Mouse (Mus musculus) MEL (cell line): ENCODE measurements at regions not wholly inside any gene's neighbourhood (a gene's known extent, or its start where the extent isn't known, plus 50 kb on each side); places are given as distances from the start of the nearest gene placed in this dataset.

Experiments
- DNase-seq: peaks from one replicate; pipeline ENCODE4 v3.0.0; 2011; ENCODE audit warnings: low read depth, low spot score
- H3K27ac ChIP-seq: 2 replicates; pipeline ENCODE4 v1.5.1; 2012; ENCODE audit warnings: low read depth, mild to moderate bottlenecking, control low read depth, low read length, moderate library complexity; ENCODE audit not compliant: control insufficient read depth
- H3K27me3 ChIP-seq, 2 experiments: fragments of 150-350 bp in 1 of 2; sonication (generic) in 1 of 2; 2 replicates each; pipeline ENCODE4 v1.6.1; 2012; ENCODE audit warnings: low read length in 2 of 2, mild to moderate bottlenecking in 2 of 2, improper control_type of control experiment in 1 of 2, moderate library complexity in 1 of 2; ENCODE audit not compliant: insufficient read depth in 2 of 2, control insufficient read depth in 1 of 2
- H3K36me3 ChIP-seq, 2 experiments: 2 replicates each; pipeline ENCODE4 v1.6.1; 2012 to 2014; ENCODE audit warnings: low read length in 2 of 2, improper control_type of control experiment in 1 of 2, inconsistent platforms in 1 of 2, mild to moderate bottlenecking in 1 of 2; ENCODE audit not compliant: insufficient read depth in 2 of 2, control insufficient read depth in 1 of 2
- H3K4me1 ChIP-seq, 2 experiments: fragments of 150-350 bp in 1 of 2; sonication (generic) in 1 of 2; 2 replicates each; pipeline ENCODE4 v1.6.1; 2012; ENCODE audit warnings: low read length in 2 of 2, improper control_type of control experiment in 1 of 2, mild to moderate bottlenecking in 1 of 2; ENCODE audit not compliant: insufficient read depth in 2 of 2, control insufficient read depth in 1 of 2
- H3K4me3 ChIP-seq, 2 experiments: fragments of 150-350 bp in 1 of 2; sonication (generic) in 1 of 2; 2 replicates each; pipeline ENCODE4 v1.5.1; 2012; ENCODE audit warnings: low read depth in 2 of 2, low read length in 2 of 2, mild to moderate bottlenecking in 2 of 2, moderate library complexity in 2 of 2, control low read depth in 1 of 2, improper control_type of control experiment in 1 of 2; ENCODE audit not compliant: control insufficient read depth in 1 of 2, insufficient read depth in 1 of 2
- H3K79me2 ChIP-seq: 2 replicates; pipeline ENCODE4 v1.6.1; 2012; ENCODE audit warnings: mild to moderate bottlenecking, low read length, moderate library complexity; ENCODE audit not compliant: control insufficient read depth, poor library complexity, insufficient read depth
- H3K9ac ChIP-seq: 2 replicates; pipeline ENCODE4 v1.6.1; 2012; ENCODE audit warnings: low read depth, mild to moderate bottlenecking, control low read depth, low read length, moderate library complexity; ENCODE audit not compliant: control insufficient read depth, poor library complexity, severe bottlenecking
- H3K9me3 ChIP-seq: fragments of 150-350 bp; sonication (generic); replicated peaks from 2 replicates; pipeline ENCODE4 v1.6.1; 2012; ENCODE audit warnings: mild to moderate bottlenecking, low read length, improper control_type of control experiment, moderate library complexity; ENCODE audit not compliant: insufficient read depth
- BHLHE40 ChIP-seq: IDR thresholded peaks from 2 replicates; pipeline ENCODE4 v1.6.1; 2012; ENCODE audit warnings: low read depth, mild to moderate bottlenecking, inconsistent platforms, low read length, improper control_type of control experiment, borderline replicate concordance
- CHD1 ChIP-seq: IDR thresholded peaks from 2 replicates; pipeline ENCODE4 v1.6.1; 2012; ENCODE audit warnings: low read depth, mild to moderate bottlenecking, inconsistent platforms, low read length, improper control_type of control experiment
- CHD2 ChIP-seq: IDR thresholded peaks from 2 replicates; pipeline ENCODE4 v1.6.1; 2011; ENCODE audit warnings: low read length, improper control_type of control experiment
- CTCF ChIP-seq, 3 experiments: IDR thresholded peaks in 2 of 3; conservative IDR thresholded peaks in 1 of 3; 2 replicates each; pipeline ENCODE4 v1.5.1; 2011 to 2012; ENCODE audit warnings: low read length in 3 of 3, low read depth in 2 of 3, mild to moderate bottlenecking in 2 of 3, improper control_type of control experiment in 1 of 3, inconsistent platforms in 1 of 3, mixed read lengths in 1 of 3, moderate library complexity in 1 of 3; ENCODE audit not compliant: control insufficient read depth in 1 of 3, insufficient read depth in 1 of 3, poor library complexity in 1 of 3, severe bottlenecking in 1 of 3
- EP300 ChIP-seq, 2 experiments: IDR thresholded peaks; 2 replicates each; pipeline ENCODE4 v1.6.1; 2011; ENCODE audit warnings: improper control_type of control experiment in 2 of 2, low read length in 2 of 2, low read depth in 1 of 2, mild to moderate bottlenecking in 1 of 2
- ETS1 ChIP-seq: IDR thresholded peaks from 2 replicates; pipeline ENCODE4 v1.6.1; 2012; ENCODE audit warnings: low read depth, mild to moderate bottlenecking, inconsistent platforms, low read length, improper control_type of control experiment, moderate library complexity
- GATA1 ChIP-seq: IDR thresholded peaks from 2 replicates; pipeline ENCODE4 v1.6.1; 2011; ENCODE audit warnings: low read depth, low read length, improper control_type of control experiment
- HCFC1 ChIP-seq: IDR thresholded peaks from 2 replicates; pipeline ENCODE4 v1.6.1; 2012; ENCODE audit warnings: low read depth, mild to moderate bottlenecking, inconsistent platforms, low read length, improper control_type of control experiment, moderate library complexity
- KAT2A ChIP-seq: conservative IDR thresholded peaks from 2 replicates; pipeline ENCODE4 v1.6.1; 2012; ENCODE audit warnings: low read depth, low read length, improper control_type of control experiment, inconsistent platforms
- MAFK ChIP-seq: IDR thresholded peaks from 2 replicates; pipeline ENCODE4 v1.6.1; 2011; ENCODE audit warnings: low read depth, mild to moderate bottlenecking, low read length, improper control_type of control experiment, borderline replicate concordance
- MAX ChIP-seq: IDR thresholded peaks from 2 replicates; pipeline ENCODE4 v1.6.1; 2011; ENCODE audit warnings: low read length, improper control_type of control experiment
- MEF2A ChIP-seq: IDR thresholded peaks from 2 replicates; pipeline ENCODE4 v1.6.1; 2014; ENCODE audit warnings: low read depth, mild to moderate bottlenecking, inconsistent platforms, low read length, improper control_type of control experiment; ENCODE audit not compliant: poor library complexity, insufficient replicate concordance, severe bottlenecking; ENCODE audit errors: extremely low read depth
- MXI1 ChIP-seq: IDR thresholded peaks from 2 replicates; pipeline ENCODE4 v1.6.1; 2011; ENCODE audit warnings: mild to moderate bottlenecking, low read depth, low read length, improper control_type of control experiment
- MYB ChIP-seq: IDR thresholded peaks from 2 replicates; pipeline ENCODE4 v1.6.1; 2011; ENCODE audit warnings: mild to moderate bottlenecking, low read depth, low read length, improper control_type of control experiment
- MYC ChIP-seq: IDR thresholded peaks from 2 replicates; pipeline ENCODE4 v1.6.1; 2011; ENCODE audit warnings: low read depth, mild to moderate bottlenecking, low read length, improper control_type of control experiment, moderate library complexity
- NELFE ChIP-seq: IDR thresholded peaks from 2 replicates; pipeline ENCODE4 v1.6.1; 2011; ENCODE audit warnings: low read depth, low read length, improper control_type of control experiment
- NRF1 ChIP-seq: IDR thresholded peaks from 2 replicates; pipeline ENCODE4 v1.6.1; 2014; ENCODE audit warnings: low read depth, mild to moderate bottlenecking, inconsistent platforms, low read length, improper control_type of control experiment, moderate library complexity; ENCODE audit not compliant: poor library complexity, insufficient read depth, severe bottlenecking
- RAD21 ChIP-seq: IDR thresholded peaks from 2 replicates; pipeline ENCODE4 v1.6.1; 2011; ENCODE audit warnings: mild to moderate bottlenecking, low read depth, low read length, improper control_type of control experiment
- SMC3 ChIP-seq: IDR thresholded peaks from 2 replicates; pipeline ENCODE4 v1.6.1; 2011; ENCODE audit warnings: low read depth, low read length, improper control_type of control experiment
- TAL1 ChIP-seq: IDR thresholded peaks from 2 replicates; pipeline ENCODE4 v1.6.1; 2012; ENCODE audit warnings: mild to moderate bottlenecking, inconsistent platforms, low read length, moderate library complexity, mixed read lengths
- TBP ChIP-seq: IDR thresholded peaks from 2 replicates; pipeline ENCODE4 v1.8.0; 2011; ENCODE audit warnings: low read depth, low read length, improper control_type of control experiment
- TCF12 ChIP-seq: IDR thresholded peaks from 2 replicates; pipeline ENCODE4 v1.6.1; 2014; ENCODE audit warnings: low read depth, mild to moderate bottlenecking, inconsistent platforms, low read length, improper control_type of control experiment, moderate library complexity
- UBTF ChIP-seq: IDR thresholded peaks from 2 replicates; pipeline ENCODE4 v1.6.1; 2012; ENCODE audit warnings: low read depth, mild to moderate bottlenecking, inconsistent platforms, low read length, improper control_type of control experiment, moderate library complexity, borderline replicate concordance; ENCODE audit not compliant: insufficient read depth
- ZC3H11A ChIP-seq: IDR thresholded peaks from 2 replicates; pipeline ENCODE4 v1.6.1; 2012; ENCODE audit warnings: low read depth, mild to moderate bottlenecking, inconsistent platforms, low read length, improper control_type of control experiment
- ZKSCAN1 ChIP-seq: IDR thresholded peaks from 2 replicates; pipeline ENCODE4 v1.6.1; 2012; ENCODE audit warnings: low read depth, mild to moderate bottlenecking, inconsistent platforms, low read length, improper control_type of control experiment, moderate library complexity
- ZMIZ1 ChIP-seq: IDR thresholded peaks from 2 replicates; pipeline ENCODE4 v1.6.1; 2012; ENCODE audit warnings: low read depth, mild to moderate bottlenecking, inconsistent platforms, low read length, improper control_type of control experiment, moderate library complexity
- ZNF384 ChIP-seq: IDR thresholded peaks from 2 replicates; pipeline ENCODE4 v1.6.1; 2012; ENCODE audit warnings: low read depth, mild to moderate bottlenecking, inconsistent platforms, low read length, improper control_type of control experiment

- no peak for DNase-seq
- H3K27me3 ChIP-seq: no peaks in the 10 kb centered on the region
- no peaks in the 10 kb centered on the region for H3K9me3 ChIP-seq
- H3K4me3 ChIP-seq: no peak overlapping the region
- no peaks in the 10 kb centered on the region for H3K36me3 ChIP-seq
- no peaks in the 10 kb centered on the region for H3K4me1 ChIP-seq
- no peak overlapping the region for H3K27ac ChIP-seq
- TF ChIP-seq ZMIZ1 (no peak), TBP (no peak), NELFE (no peak), MAFK (no peak), BHLHE40 (no peak), HCFC1 (no peak), MEF2A (no peak), KAT2A (no peak), SMC3 (no peak), ZKSCAN1 (no peak), MXI1 (no peak), CHD2 (no peak), TAL1 (no peak), MYC (no peak), MYB (no peak)
- TF ChIP-seq, all 39 proteins: peak for 0
- no peak overlapping the region for H3K9ac ChIP-seq
- no peaks in the 10 kb centered on the region for H3K79me2 ChIP-seq
Observed at GRCm38 (mm10) chr5:45173035-45173755, 276.8 kb downstream of the Qdpr start.

GRCm38 (mm10) chr5:45159194-45159593 lies 290.8 kb downstream of the Qdpr start:
- Histone ChIP-seq H3K4me1 (no peaks in the 10 kb centered on the region), H3K27ac (no peak overlapping the region), H3K79me2 (no peaks in the 10 kb centered on the region), H3K9ac (no peak overlapping the region), H3K36me3 (no peaks in the 10 kb centered on the region), H3K4me3 (no peak overlapping the region), H3K27me3 (no peaks in the 10 kb centered on the region), H3K9me3 (no peaks in the 10 kb centered on the region)
- TF ChIP-seq EP300 (IDR thresholded peaks at IDR 0.05; ENCODE audit: low read depth in 1 of 2, low read length in 2 of 2) (no peak), UBTF (no peak), ZMIZ1 (no peak), CHD2 (no peak), MYB (no peak), ZC3H11A (no peak), MAX (no peak), TCF12 (no peak), NELFE (no peak), NRF1 (no peak), MYC (no peak), ETS1 (no peak), RAD21 (no peak), GATA1 (no peak), ZNF384 (no peak), CHD1 (no peak), CTCF (IDR thresholded peaks at IDR 0.05 in 2 of 3, conservative IDR thresholded peaks at IDR 0.05 in 1 of 3; ENCODE audit: control insufficient read depth in 1 of 3, insufficient read depth in 1 of 3, low read depth in 2 of 3, low read length in 3 of 3, poor library complexity in 1 of 3, severe bottlenecking in 1 of 3) (no peak)
- DNase-seq: no peak
